Mouse (Mus musculus): ENCODE results near the gene Specc1l.

- TF ChIP-seq CTCF (IDR thresholded peaks at IDR 0.05; ENCODE audit: borderline replicate concordance, control insufficient read depth, extremely low read depth, insufficient read depth, low read length, poor library complexity) (no peak), POLR2A (IDR thresholded peaks at IDR 0.05; ENCODE audit: control insufficient read depth, extremely low read depth, insufficient read depth, low read length, poor library complexity) (no peak)
Measured at GRCm38 (mm10) chr10:75231876-75232275, 20.0 kb downstream of the Specc1l start.
